Mouse (Mus musculus) MEL (cell line): ENCODE data around the gene Irf3. TPM values are rescaled to one million over a fixed set of nuclear protein-coding genes. Genes with fewer than 3 reads are reported as not detected.

Experiments used
- DNase-seq: peaks from one replicate; pipeline ENCODE4 v3.0.0; 2011; ENCODE audit warnings: low read depth, low spot score
- H3K27ac ChIP-seq: 2 replicates; pipeline ENCODE4 v1.5.1; 2012; ENCODE audit warnings: low read depth, mild to moderate bottlenecking, control low read depth, low read length, moderate library complexity; ENCODE audit not compliant: control insufficient read depth
- H3K27me3 ChIP-seq, 2 experiments: fragments of 150-350 bp in 1 of 2; sonication (generic) in 1 of 2; 2 replicates each; pipeline ENCODE4 v1.6.1; 2012; ENCODE audit warnings: low read length in 2 of 2, mild to moderate bottlenecking in 2 of 2, improper control_type of control experiment in 1 of 2, moderate library complexity in 1 of 2; ENCODE audit not compliant: insufficient read depth in 2 of 2, control insufficient read depth in 1 of 2
- H3K36me3 ChIP-seq, 2 experiments: 2 replicates each; pipeline ENCODE4 v1.6.1; 2012 to 2014; ENCODE audit warnings: low read length in 2 of 2, improper control_type of control experiment in 1 of 2, inconsistent platforms in 1 of 2, mild to moderate bottlenecking in 1 of 2; ENCODE audit not compliant: insufficient read depth in 2 of 2, control insufficient read depth in 1 of 2
- H3K4me1 ChIP-seq, 2 experiments: fragments of 150-350 bp in 1 of 2; sonication (generic) in 1 of 2; 2 replicates each; pipeline ENCODE4 v1.6.1; 2012; ENCODE audit warnings: low read length in 2 of 2, improper control_type of control experiment in 1 of 2, mild to moderate bottlenecking in 1 of 2; ENCODE audit not compliant: insufficient read depth in 2 of 2, control insufficient read depth in 1 of 2
- H3K4me3 ChIP-seq, 2 experiments: fragments of 150-350 bp in 1 of 2; sonication (generic) in 1 of 2; 2 replicates each; pipeline ENCODE4 v1.5.1; 2012; ENCODE audit warnings: low read depth in 2 of 2, low read length in 2 of 2, mild to moderate bottlenecking in 2 of 2, moderate library complexity in 2 of 2, control low read depth in 1 of 2, improper control_type of control experiment in 1 of 2; ENCODE audit not compliant: control insufficient read depth in 1 of 2, insufficient read depth in 1 of 2
- H3K79me2 ChIP-seq: 2 replicates; pipeline ENCODE4 v1.6.1; 2012; ENCODE audit warnings: mild to moderate bottlenecking, low read length, moderate library complexity; ENCODE audit not compliant: control insufficient read depth, poor library complexity, insufficient read depth
- H3K9ac ChIP-seq: 2 replicates; pipeline ENCODE4 v1.6.1; 2012; ENCODE audit warnings: low read depth, mild to moderate bottlenecking, control low read depth, low read length, moderate library complexity; ENCODE audit not compliant: control insufficient read depth, poor library complexity, severe bottlenecking
- H3K9me3 ChIP-seq: fragments of 150-350 bp; sonication (generic); replicated peaks from 2 replicates; pipeline ENCODE4 v1.6.1; 2012; ENCODE audit warnings: mild to moderate bottlenecking, low read length, improper control_type of control experiment, moderate library complexity; ENCODE audit not compliant: insufficient read depth
- CHD2 ChIP-seq: IDR thresholded peaks from 2 replicates; pipeline ENCODE4 v1.6.1; 2011; ENCODE audit warnings: low read length, improper control_type of control experiment
- ELF1 ChIP-seq: IDR thresholded peaks from 2 replicates; pipeline ENCODE4 v1.6.1; 2014; ENCODE audit warnings: low read depth, mild to moderate bottlenecking, inconsistent platforms, low read length, improper control_type of control experiment, moderate library complexity
- EP300 ChIP-seq, 2 experiments: IDR thresholded peaks; 2 replicates each; pipeline ENCODE4 v1.6.1; 2011; ENCODE audit warnings: improper control_type of control experiment in 2 of 2, low read length in 2 of 2, low read depth in 1 of 2, mild to moderate bottlenecking in 1 of 2
- ETS1 ChIP-seq: IDR thresholded peaks from 2 replicates; pipeline ENCODE4 v1.6.1; 2012; ENCODE audit warnings: low read depth, mild to moderate bottlenecking, inconsistent platforms, low read length, improper control_type of control experiment, moderate library complexity
- HCFC1 ChIP-seq: IDR thresholded peaks from 2 replicates; pipeline ENCODE4 v1.6.1; 2012; ENCODE audit warnings: low read depth, mild to moderate bottlenecking, inconsistent platforms, low read length, improper control_type of control experiment, moderate library complexity
- JUND ChIP-seq: IDR thresholded peaks from 2 replicates; pipeline ENCODE4 v1.6.1; 2011; ENCODE audit warnings: low read depth, mild to moderate bottlenecking, improper control_type of control experiment, low read length
- KAT2A ChIP-seq: conservative IDR thresholded peaks from 2 replicates; pipeline ENCODE4 v1.6.1; 2012; ENCODE audit warnings: low read depth, low read length, improper control_type of control experiment, inconsistent platforms
- MAZ ChIP-seq: IDR thresholded peaks from 2 replicates; pipeline ENCODE4 v1.6.1; 2012; ENCODE audit warnings: low read depth, mild to moderate bottlenecking, inconsistent platforms, low read length, improper control_type of control experiment
- MEF2A ChIP-seq: IDR thresholded peaks from 2 replicates; pipeline ENCODE4 v1.6.1; 2014; ENCODE audit warnings: low read depth, mild to moderate bottlenecking, inconsistent platforms, low read length, improper control_type of control experiment; ENCODE audit not compliant: poor library complexity, insufficient replicate concordance, severe bottlenecking; ENCODE audit errors: extremely low read depth
- MYB ChIP-seq: IDR thresholded peaks from 2 replicates; pipeline ENCODE4 v1.6.1; 2011; ENCODE audit warnings: mild to moderate bottlenecking, low read depth, low read length, improper control_type of control experiment
- NELFE ChIP-seq: IDR thresholded peaks from 2 replicates; pipeline ENCODE4 v1.6.1; 2011; ENCODE audit warnings: low read depth, low read length, improper control_type of control experiment
- NRF1 ChIP-seq: IDR thresholded peaks from 2 replicates; pipeline ENCODE4 v1.6.1; 2014; ENCODE audit warnings: low read depth, mild to moderate bottlenecking, inconsistent platforms, low read length, improper control_type of control experiment, moderate library complexity; ENCODE audit not compliant: poor library complexity, insufficient read depth, severe bottlenecking
- POLR2A ChIP-seq, 2 experiments: IDR thresholded peaks; 2 replicates each; pipeline ENCODE4 v1.6.1; 2011 to 2012; ENCODE audit warnings: low read length in 2 of 2, mild to moderate bottlenecking in 2 of 2, control low read depth in 1 of 2, improper control_type of control experiment in 1 of 2, low read depth in 1 of 2, moderate library complexity in 1 of 2; ENCODE audit not compliant: control insufficient read depth in 1 of 2, insufficient read depth in 1 of 2, poor library complexity in 1 of 2
- SMC3 ChIP-seq: IDR thresholded peaks from 2 replicates; pipeline ENCODE4 v1.6.1; 2011; ENCODE audit warnings: low read depth, low read length, improper control_type of control experiment
- TBP ChIP-seq: IDR thresholded peaks from 2 replicates; pipeline ENCODE4 v1.8.0; 2011; ENCODE audit warnings: low read depth, low read length, improper control_type of control experiment
- TCF12 ChIP-seq: IDR thresholded peaks from 2 replicates; pipeline ENCODE4 v1.6.1; 2014; ENCODE audit warnings: low read depth, mild to moderate bottlenecking, inconsistent platforms, low read length, improper control_type of control experiment, moderate library complexity
- UBTF ChIP-seq: IDR thresholded peaks from 2 replicates; pipeline ENCODE4 v1.6.1; 2012; ENCODE audit warnings: low read depth, mild to moderate bottlenecking, inconsistent platforms, low read length, improper control_type of control experiment, moderate library complexity, borderline replicate concordance; ENCODE audit not compliant: insufficient read depth
- USF1 ChIP-seq: IDR thresholded peaks from 2 replicates; pipeline ENCODE4 v1.6.1; 2014; ENCODE audit warnings: low read depth, mild to moderate bottlenecking, inconsistent platforms, low read length, improper control_type of control experiment, moderate library complexity
- USF2 ChIP-seq, 2 experiments: IDR thresholded peaks; 2 replicates each; pipeline ENCODE4 v1.6.1; 2011 to 2012; ENCODE audit warnings: improper control_type of control experiment in 2 of 2, low read length in 2 of 2, borderline replicate concordance in 1 of 2, inconsistent platforms in 1 of 2, low read depth in 1 of 2, mild to moderate bottlenecking in 1 of 2; ENCODE audit not compliant: insufficient read depth in 1 of 2
- ZC3H11A ChIP-seq: IDR thresholded peaks from 2 replicates; pipeline ENCODE4 v1.6.1; 2012; ENCODE audit warnings: low read depth, mild to moderate bottlenecking, inconsistent platforms, low read length, improper control_type of control experiment
- ZMIZ1 ChIP-seq: IDR thresholded peaks from 2 replicates; pipeline ENCODE4 v1.6.1; 2012; ENCODE audit warnings: low read depth, mild to moderate bottlenecking, inconsistent platforms, low read length, improper control_type of control experiment, moderate library complexity
- polyA plus RNA-seq, 2 experiments: library from polyadenylated mRNA; stranded (reverse) in 1 of 2; unstranded in 1 of 2; fragments of >175 nt in 1 of 2; fragments of >200 nt in 1 of 2; gene quantifications; 2 replicates each; pipeline versions ENCODE4 v1.2.1 to v1.2.4; 2012; ENCODE audit warnings: low replicate concordance in 2 of 2, low read depth in 1 of 2; ENCODE audit not compliant: insufficient read length in 2 of 2, insufficient read depth in 1 of 2, missing spikeins in 1 of 2
- total RNA-seq: library from RNA; depleted of rRNA; stranded (reverse); fragments of 300-350 nt; gene quantifications from 2 replicates; pipeline ENCODE4 v1.2.3, GENCODE M21; 2012

Gene Irf3
- total and polyA plus RNA-seq, 3 experiments: 82.1 to 83.4 TPM; not detected in 1

GRCm38 (mm10) chr7:44985595-44986191, 11.8 kb upstream of the Irf3 start (continued):
- TF ChIP-seq USF2 (IDR thresholded peaks at IDR 0.05; ENCODE audit: borderline replicate concordance in 1 of 2, insufficient read depth in 1 of 2, low read depth in 1 of 2, low read length in 2 of 2): no peak
- no peak for TF ChIP-seq HCFC1
- TF ChIP-seq ETS1: 0 out of 2 replicates have a peak, but pooled peaks have one; percentile 3
- TF ChIP-seq USF1: peak; percentile 26; the same call in 1 of the 2 replicates
- no peak for TF ChIP-seq EP300 (IDR thresholded peaks at IDR 0.05; ENCODE audit: low read depth in 1 of 2, low read length in 2 of 2)
- TF ChIP-seq MYB: no peak
- TF ChIP-seq SMC3: 0 out of 2 replicates have a peak, but pooled peaks have one; percentile 7

GRCm38 (mm10) chr7:44986192-44986878, 11.1 kb upstream of the Irf3 start, which contains the start of gene Prmt1:
Gene Prmt1, minus strand, starts transcription at chr7:44986568.
- H3K4me1 ChIP-seq: peaks cover 0 to 11% of the 10 kb centered on the region in 2 experiments; a peak in 3 of 4 replicates
- H3K27me3 ChIP-seq: no peaks in the 10 kb centered on the region

More at GRCm38 (mm10) chr7:44986192-44986878, 11.1 kb upstream of the Irf3 start, which contains the start of gene Prmt1:
- Histone ChIP-seq H3K27ac (peak within 1 kb of the TSS; percentile 86), H3K36me3 (peaks cover 5 to 10% of the 10 kb centered on the region in 2 experiments), H3K4me3 (peak within 1 kb of the TSS; percentile 72 to 99), H3K9ac (peak within 1 kb of the TSS; percentile 99), H3K79me2 (peaks cover 45% of the 10 kb centered on the region), H3K9me3 (no peaks in the 10 kb centered on the region)
- peak; percentile 71 for TF ChIP-seq TBP
- peak; percentile 88 for TF ChIP-seq NELFE
- TF ChIP-seq CHD2: peak; percentile 82; the same call in 1 of the 2 replicates
- no peak for TF ChIP-seq MYB
- TF ChIP-seq MEF2A: no peak
- TF ChIP-seq JUND: no peak
- peak; percentile 40 for TF ChIP-seq TCF12
- TF ChIP-seq MAZ: peak; percentile 84
- no peak for TF ChIP-seq UBTF
- TF ChIP-seq USF1: peak; percentile 62
- TF ChIP-seq ELF1: peak; percentile 46; the same call in 1 of the 2 replicates
- no peak for TF ChIP-seq ZMIZ1
- 0 out of 2 replicates have a peak, but pooled peaks have one; percentile 26 for TF ChIP-seq NRF1
- peak; percentile 41; the same call in 1 of the 2 replicates for TF ChIP-seq KAT2A
- no peak for TF ChIP-seq ZC3H11A
- peak; percentile 50 to 79; a peak in 3 of 4 replicates for TF ChIP-seq POLR2A (IDR thresholded peaks at IDR 0.05; ENCODE audit: control insufficient read depth in 1 of 2, insufficient read depth in 1 of 2, low read depth in 1 of 2, low read length in 2 of 2, poor library complexity in 1 of 2)
- TF ChIP-seq HCFC1: peak; percentile 82
- peak; percentile 100 for DNase-seq
